ENCODE assay signal across 12 mouse cellular contexts in genomic region chr15:27994870-27995269, GRCm38 (mm10). TPM values are rescaled to one million over a fixed set of nuclear protein-coding genes. Genes with fewer than 3 reads are reported as not detected.
DNase-seq lines count a peak whose midpoint lies in the region; TF ChIP-seq lines count a peak whose summit lies in the region.
"Had no signal": no experiment of that assay in that cellular context is flagged by ENCODE, and none has a peak within 500 bp of the region (broad histone marks: within the 10 kb centered on the region; RNA-seq: fewer than 3 reads in every experiment).

No protein-coding gene starts in this region.

- no peak for TF ChIP-seq POLR2A in liver, adult 2 months (IDR thresholded peaks at IDR 0.05; ENCODE audit: extremely low read depth, insufficient read depth, low read length)

- intact Hi-C loops in left cerebral cortex, postnatal 25 days (cut with DNase I), result loop anchor here (5.0 kb wide), 1 partner anchor 53 kb away; no protein-coding TSS in a partner anchor

- peak overlapping the region; percentile 28; the same call in 1 of the 2 replicates for H3K27ac ChIP-seq in liver, adult 2 months (replicated peaks; ENCODE audit: insufficient read depth, low read depth, low read length)
- H3K27ac ChIP-seq: hindbrain, postnatal 0 days; midbrain, embryonic 12.5 days had no signal

- DNase-seq in liver, adult 2 months (ENCODE audit: extremely low read depth, low read depth, low spot score), result no peak
- no peak for DNase-seq in liver
- DNase-seq in brain, adult 2 months (ENCODE audit: low read depth, low spot score), result peak; percentile 45
- peak; percentile 58 for DNase-seq in kidney, adult 18-20 months
- DNase-seq in kidney, postnatal 4 days, result peak; percentile 27 to 54
- no peak for DNase-seq in left cerebral cortex, postnatal 25 days (ENCODE audit: low spot score in 2 of 2)
- DNase-seq in heart, adult 18-20 months, result no peak
- no peak for DNase-seq in testis, postnatal 14 days (ENCODE audit: low spot score)
- DNase-seq: heart, adult 11 months had no signal

- H3K27me3 ChIP-seq in liver, adult 2 months (ENCODE audit: control insufficient read depth, insufficient read depth, low read length), result no peaks in the 10 kb centered on the region

- 37% methylated on average over 13 of the region's 13 CpGs for WGBS in liver, adult 2 months

- peak overlapping the region; percentile 35; the same call in 1 of the 2 replicates for H3K9ac ChIP-seq in liver, adult 2 months (ENCODE audit: low read depth, low read length)

- H3K4me1 ChIP-seq in liver, adult 2 months (ENCODE audit: control insufficient read depth, insufficient read depth, low read length), result peaks cover 32% of the 10 kb centered on the region

- peaks cover 47% of the 10 kb centered on the region for H3K79me2 ChIP-seq in liver, adult 2 months (ENCODE audit: control insufficient read depth, insufficient read depth, low read length)

- peak overlapping the region; percentile 12; the same call in 1 of the 2 replicates for H3K4me3 ChIP-seq in liver, adult 2 months (ENCODE audit: insufficient read depth, low read depth, low read length)
- H3K4me3 ChIP-seq: erythroblast, embryonic 14.5 days; midbrain, embryonic 12.5 days had no signal

- no peaks in the 10 kb centered on the region for H3K36me3 ChIP-seq in liver, adult 2 months (ENCODE audit: control insufficient read depth, insufficient read depth, low read length)
- H3K36me3 ChIP-seq: midbrain, embryonic 12.5 days had no signal

- no peak for TF ChIP-seq CTCF in liver, adult 2 months (IDR thresholded peaks at IDR 0.05; ENCODE audit: low read depth, low read length)

RNA-seq across cellular contexts. Expression of gene Trio, which starts 30.8 kb away (rescaled TPM):
- 17.9 and 25.4 TPM in 2 replicates for total RNA-seq in liver, adult 2 months (2014; rRNA removed)
- 5.8 and 10.6 TPM in 2 replicates for polyA plus RNA-seq in liver, adult 2 months (2012; rRNA removed)
- total RNA-seq in left cerebral cortex, postnatal 25 days (2021), result 100 to 1,000 TPM; 219 to 226 TPM
- 10 to 100 TPM; 40.2 to 41.5 TPM for total RNA-seq in heart, adult 18-20 months (2021)

Comparison
In these comparisons a context has a peak if more than half of its experiments do, and no peak if none do; other contexts are left out.
1. DNase-seq: peak in brain, adult 2 months (single experiment), kidney, adult 18-20 months (single experiment) and kidney, postnatal 4 days (2 of 2); none in liver, adult 2 months (single experiment), liver (single experiment), left cerebral cortex, postnatal 25 days (0 of 2), heart, adult 18-20 months (0 of 2) and testis, postnatal 14 days (single experiment).